Mouse (Mus musculus) kidney, adult 2 months (tissue): ENCODE results near the gene Ppp1r36. TPM values are rescaled to one million over a fixed set of nuclear protein-coding genes. Genes with fewer than 3 reads are reported as not detected.

ENCODE experiments used
- DNase-seq: peaks from one replicate; pipeline ENCODE4 v3.0.0; 2021
- H3K27ac ChIP-seq: fragments of 200-500 bp; 2 replicates; pipeline ENCODE4 v1.5.1; 2012; ENCODE audit warnings: low read depth, low read length, control low read depth, inconsistent platforms; ENCODE audit not compliant: insufficient read depth
- H3K27me3 ChIP-seq: fragments of 200-500 bp; replicated peaks from 2 replicates; pipeline ENCODE4 v1.6.1; 2012; ENCODE audit warnings: mild to moderate bottlenecking, moderate library complexity, low read length, inconsistent platforms; ENCODE audit not compliant: control insufficient read depth, insufficient read depth
- H3K36me3 ChIP-seq: fragments of 200-500 bp; 2 replicates; pipeline ENCODE4 v1.6.1; 2012; ENCODE audit warnings: mild to moderate bottlenecking, moderate library complexity, low read length, inconsistent platforms; ENCODE audit not compliant: control insufficient read depth, insufficient read depth
- H3K4me1 ChIP-seq: fragments of 200-500 bp; 2 replicates; pipeline ENCODE4 v1.6.1; 2011; ENCODE audit warnings: low read length; ENCODE audit not compliant: control insufficient read depth, insufficient read depth
- H3K4me3 ChIP-seq: fragments of 200-500 bp; 2 replicates; pipeline ENCODE4 v1.5.1; 2011; ENCODE audit warnings: mild to moderate bottlenecking, low read depth, low read length, control low read depth; ENCODE audit not compliant: insufficient read depth
- CTCF ChIP-seq: fragments of 200-500 bp; conservative IDR thresholded peaks from 2 replicates; pipeline ENCODE4 v1.5.1; 2011; ENCODE audit warnings: low read depth, mild to moderate bottlenecking, control low read depth, low read length, moderate library complexity, mixed read lengths; ENCODE audit not compliant: insufficient read depth, insufficient read length
- POLR2A ChIP-seq: fragments of 200-500 bp; IDR thresholded peaks from one replicate; pipeline ENCODE4 v1.6.1; 2011; ENCODE audit warnings: low read depth, low read length, control low read depth
- WGBS: fragments of 180-500 bp; shearing (Covaris S2); methylation state at CpG from one replicate; pipeline ENCODE4 v1.1.7; 2018; 5-methylcytosine and 5-hydroxymethylcytosine counted together
- polyA plus RNA-seq: library from polyadenylated mRNA; depleted of rRNA; stranded (reverse); fragments of >200 nt; gene quantifications from 2 replicates; pipeline ENCODE4 v1.2.3, GENCODE M21; 2012; rRNA removed

Gene Ppp1r36
- polyA plus RNA-seq, 1 experiment: 0.31 TPM

DNA sequence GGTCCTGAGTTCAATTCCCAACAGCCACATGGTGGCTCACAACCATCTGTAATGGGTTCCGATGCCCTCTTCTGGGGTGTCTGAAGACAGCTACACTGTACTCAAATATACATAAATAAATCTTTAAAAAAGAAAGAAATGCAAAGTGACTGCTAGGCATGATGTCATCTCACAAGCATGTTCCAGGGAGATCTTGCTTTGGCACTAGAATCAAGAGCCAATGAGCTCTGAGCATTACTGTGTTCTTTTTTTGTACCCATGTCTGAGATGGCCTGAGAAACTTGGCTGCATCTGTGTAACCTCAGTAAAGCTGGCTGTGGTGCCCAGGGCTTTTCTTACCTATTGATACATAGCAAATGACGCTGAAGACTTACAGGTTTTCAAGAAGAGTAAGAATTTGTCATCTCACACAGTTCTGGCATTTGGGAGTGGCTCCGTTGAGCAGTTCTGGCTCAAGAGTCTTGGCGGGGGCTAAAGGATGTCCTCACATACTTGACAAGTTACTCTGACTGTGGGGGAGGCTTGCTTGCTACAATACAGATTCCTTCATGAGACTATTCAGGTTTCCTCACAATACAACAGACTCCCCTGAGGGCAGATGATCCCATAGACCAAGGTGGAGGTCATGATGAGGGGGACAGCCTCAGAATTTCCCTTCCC lies 62.6 kb downstream of the Ppp1r36 start:
- DNase-seq: no peak
- Histone ChIP-seq H3K27ac (no peak overlapping the region), H3K27me3 (no peaks in the 10 kb centered on the region), H3K4me3 (no peak overlapping the region), H3K36me3 (no peaks in the 10 kb centered on the region), H3K4me1 (no peaks in the 10 kb centered on the region)
- TF ChIP-seq CTCF: no peak
- TF ChIP-seq POLR2A: no peak
- 66% methylated on average over 4 of the region's 4 CpGs for WGBS

- Histone ChIP-seq H3K27me3 (no peaks in the 10 kb centered on the region), H3K36me3 (no peaks in the 10 kb centered on the region), H3K4me1 (no peaks in the 10 kb centered on the region), H3K4me3 (no peak overlapping the region), H3K27ac (no peak overlapping the region)
- DNase-seq: no peak
- TF ChIP-seq POLR2A (no peak), CTCF (no peak)
- WGBS: 74% methylated on average over 2 of the region's 2 CpGs
Observed at GRCm38 (mm10) chr12:76482446-76482845, 65.1 kb downstream of the Ppp1r36 start.

DNA sequence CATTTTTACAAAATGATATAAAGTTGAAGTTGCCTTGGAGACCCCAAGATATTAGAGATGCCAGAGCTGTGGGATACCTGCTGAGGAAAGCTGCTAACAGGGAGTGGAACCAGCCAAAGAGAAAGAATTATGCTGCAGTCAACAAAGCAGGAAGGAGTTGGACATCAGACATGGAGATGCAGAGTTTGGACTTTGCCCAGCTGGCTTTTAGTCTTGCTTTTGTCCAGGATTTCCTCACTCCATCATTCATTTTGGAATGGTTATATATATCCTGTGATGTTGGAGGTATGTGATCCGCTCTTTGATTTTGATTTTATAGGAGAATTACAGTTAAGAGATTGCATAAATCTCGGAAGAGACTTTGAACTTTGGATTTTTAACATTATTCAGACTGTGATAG lies 65.6 kb downstream of the Ppp1r36 start:
- 77% methylated on average over 2 of the region's 2 CpGs for WGBS
- Histone ChIP-seq H3K4me1 (no peaks in the 10 kb centered on the region), H3K4me3 (no peak overlapping the region), H3K36me3 (no peaks in the 10 kb centered on the region), H3K27ac (no peak overlapping the region), H3K27me3 (no peaks in the 10 kb centered on the region)
- TF ChIP-seq POLR2A (no peak), CTCF (no peak)
- no peak for DNase-seq

GRCm38 (mm10) chr12:76484881-76485280 lies 67.5 kb downstream of the Ppp1r36 start:
- Histone ChIP-seq H3K27ac (no peak overlapping the region), H3K36me3 (no peaks in the 10 kb centered on the region), H3K4me1 (no peaks in the 10 kb centered on the region), H3K4me3 (no peak overlapping the region), H3K27me3 (no peaks in the 10 kb centered on the region)
- TF ChIP-seq CTCF: no peak
- no peak for TF ChIP-seq POLR2A
- WGBS: 55% methylated on average over 4 of the region's 4 CpGs
- no peak for DNase-seq

DNA sequence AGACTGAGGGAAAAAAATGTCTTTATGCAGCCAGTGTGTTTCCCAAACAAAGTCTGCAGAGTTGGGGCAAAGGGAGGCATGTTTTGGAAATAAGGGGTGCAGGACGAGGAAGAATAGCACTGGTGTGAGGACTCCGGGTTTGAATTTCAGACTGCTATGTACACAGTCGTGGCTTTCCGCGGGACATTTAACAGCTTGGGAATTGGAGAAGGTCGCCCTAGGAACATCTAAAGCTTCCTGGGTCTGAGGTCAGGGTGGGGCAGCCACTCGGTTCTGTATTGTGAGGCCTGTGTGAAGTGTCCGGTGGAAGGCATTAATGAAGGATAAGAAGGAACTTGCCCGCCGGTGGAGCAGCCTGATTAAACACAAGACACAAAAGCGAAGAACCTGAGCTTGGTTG lies 68.0 kb downstream of the Ppp1r36 start:
- TF ChIP-seq POLR2A: no peak
- no peak for TF ChIP-seq CTCF
- Histone ChIP-seq H3K36me3 (no peaks in the 10 kb centered on the region), H3K27me3 (no peaks in the 10 kb centered on the region), H3K4me1 (no peaks in the 10 kb centered on the region), H3K4me3 (no peak overlapping the region), H3K27ac (no peak overlapping the region)
- DNase-seq: no peak
- 55% methylated on average over 11 of the region's 11 CpGs for WGBS

DNA sequence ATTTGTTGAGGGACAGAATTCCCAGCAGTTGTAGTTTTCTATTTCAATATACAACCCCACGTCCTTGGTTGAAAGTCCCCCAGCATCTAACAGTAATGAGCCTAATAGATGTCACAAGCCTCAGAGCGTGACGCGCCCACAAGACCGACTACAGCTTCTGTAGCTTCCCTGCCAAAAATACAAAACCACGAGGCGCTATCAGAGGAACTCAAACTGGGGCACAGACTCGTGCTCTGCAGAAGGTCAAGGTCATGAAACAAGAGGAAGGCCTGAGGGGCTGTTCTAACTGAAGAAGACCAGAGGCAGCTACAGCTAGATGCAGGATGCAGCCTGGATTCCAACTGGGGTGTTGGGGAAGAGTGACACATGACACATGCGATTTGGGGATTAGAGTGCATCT lies 69.6 kb downstream of the Ppp1r36 start:
- Histone ChIP-seq H3K27me3 (no peaks in the 10 kb centered on the region), H3K4me3 (no peak overlapping the region), H3K4me1 (no peaks in the 10 kb centered on the region), H3K27ac (no peak overlapping the region), H3K36me3 (no peaks in the 10 kb centered on the region)
- TF ChIP-seq POLR2A: no peak
- 57% methylated on average over 9 of the region's 9 CpGs for WGBS
- no peak for DNase-seq

Other genes starting within 250 kb of the Ppp1r36 start
- gene Esr2, start 240.3 kb upstream of the Ppp1r36 start, polyA plus RNA-seq: 0.17 and 0.31 TPM in 2 replicates
- gene Tex21, start 170.8 kb upstream of the Ppp1r36 start, polyA plus RNA-seq: 0.11 TPM in 1 of 2 replicates, not detected in the other
- gene Mthfd1, start 162.2 kb upstream of the Ppp1r36 start, polyA plus RNA-seq: 128 and 132 TPM in 2 replicates
- gene Akap5, start 92.6 kb upstream of the Ppp1r36 start, polyA plus RNA-seq: 0.19 and 0.27 TPM in 2 replicates
- 4.9 and 5.9 TPM in 2 replicates for gene Zbtb25, start 47.9 kb upstream of the Ppp1r36 start, polyA plus RNA-seq
- 1.5 and 1.6 TPM in 2 replicates for gene Zbtb1, start 47.3 kb upstream of the Ppp1r36 start, polyA plus RNA-seq
- 11.8 and 14.0 TPM in 2 replicates for gene Hspa2, start 13.4 kb upstream of the Ppp1r36 start, polyA plus RNA-seq
- 57.9 and 67.6 TPM in 2 replicates for gene Plekhg3, start 113.4 kb downstream of the Ppp1r36 start, polyA plus RNA-seq